Mouse (Mus musculus) frontal cortex, adult (tissue): ENCODE data around the gene Efcc1.

Experiments used
- ATAC-seq: cut with Nextera tagmentation; 2 replicates; pipeline ENCODE4 v1.9.2; 2017; ENCODE audit warnings: mild to moderate bottlenecking, moderate library complexity, mixed read lengths; ENCODE audit not compliant: low TSS enrichment

The Efcc1 gene

GRCm38 (mm10) chr6:87730591-87731462 is at the start of gene Efcc1:
TSS of gene Efcc1 (plus strand) at chr6:87730869.
- ATAC-seq: peak; percentile 82

DNA sequence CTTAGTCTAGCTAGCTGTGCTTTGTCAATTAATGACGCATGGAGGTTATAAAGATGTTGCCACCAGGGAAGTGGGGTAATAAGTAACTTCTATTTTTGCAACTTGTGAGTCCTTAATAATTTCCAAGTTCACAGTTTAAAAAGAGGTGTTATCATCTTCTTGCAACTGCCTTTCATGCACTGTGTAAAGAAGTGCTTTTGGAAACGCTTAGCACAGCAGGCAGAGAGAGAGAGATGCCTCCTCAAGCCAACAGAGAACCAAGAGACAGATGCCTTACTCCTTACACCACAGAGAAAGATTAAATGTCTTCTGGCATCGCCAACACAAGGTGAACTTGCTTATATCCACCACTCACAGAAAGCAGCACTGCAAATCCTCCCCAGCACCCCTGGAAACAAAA is 34.7 kb upstream of the Efcc1 start:
- peak; percentile 64 for ATAC-seq

DNA sequence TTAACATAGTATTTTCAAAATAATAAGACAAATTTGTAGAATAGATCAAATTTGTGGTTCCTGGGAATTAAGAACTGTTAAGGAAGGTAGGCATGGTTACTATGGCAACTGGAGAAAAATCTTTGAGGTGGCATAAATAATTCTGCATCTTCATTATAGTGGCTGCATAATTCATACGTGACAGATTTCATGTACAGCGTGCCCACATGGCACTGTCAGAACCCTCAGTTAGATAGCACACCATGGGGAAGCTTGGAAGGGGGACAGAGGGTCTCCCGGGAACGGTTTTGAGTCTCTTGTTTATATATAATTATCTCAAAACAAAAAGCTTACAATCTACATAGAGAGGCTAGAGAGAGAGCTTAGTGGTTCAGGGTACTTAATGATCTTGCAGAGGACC is 34.1 kb upstream of the Efcc1 start:
- ATAC-seq: no peak

DNA sequence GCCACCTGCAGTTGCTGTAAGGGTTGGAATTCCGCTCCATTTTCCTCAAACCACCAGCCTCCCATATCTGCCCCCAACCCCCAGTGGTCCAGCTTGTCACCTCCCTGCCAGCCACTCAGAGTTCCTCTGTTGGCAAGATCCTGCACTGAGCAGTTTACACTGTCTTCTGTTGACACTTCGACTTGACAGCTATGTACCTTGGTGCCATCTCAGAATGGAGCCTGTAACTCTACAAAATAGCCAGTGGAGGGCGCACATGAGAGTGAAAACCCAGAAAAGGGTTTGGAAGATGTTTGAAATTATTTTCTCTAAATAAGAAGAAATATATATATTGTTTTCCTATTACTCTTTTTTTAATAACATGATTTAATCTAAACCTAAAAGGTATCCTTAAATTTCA is 24.4 kb upstream of the Efcc1 start:
- ATAC-seq: no peak

DNA sequence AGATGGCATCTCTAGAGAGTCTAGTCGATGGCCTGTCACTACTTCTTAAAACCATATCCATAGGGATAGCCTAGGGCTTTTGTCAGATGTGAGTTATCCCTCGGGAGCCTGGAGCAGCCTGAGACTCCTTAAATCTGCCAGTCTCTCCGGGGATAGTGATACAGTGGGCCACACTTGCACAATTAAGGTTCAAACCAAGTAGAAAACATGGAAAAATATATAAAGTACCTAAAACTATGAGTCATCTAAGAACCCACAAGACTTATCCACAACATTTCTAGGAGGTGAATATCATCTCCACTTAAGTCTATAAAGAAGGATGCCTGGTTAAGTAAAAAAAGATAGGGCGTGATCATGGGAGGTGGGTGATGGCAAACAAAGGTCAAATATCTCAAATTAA is 18.4 kb upstream of the Efcc1 start:
- no peak for ATAC-seq

DNA sequence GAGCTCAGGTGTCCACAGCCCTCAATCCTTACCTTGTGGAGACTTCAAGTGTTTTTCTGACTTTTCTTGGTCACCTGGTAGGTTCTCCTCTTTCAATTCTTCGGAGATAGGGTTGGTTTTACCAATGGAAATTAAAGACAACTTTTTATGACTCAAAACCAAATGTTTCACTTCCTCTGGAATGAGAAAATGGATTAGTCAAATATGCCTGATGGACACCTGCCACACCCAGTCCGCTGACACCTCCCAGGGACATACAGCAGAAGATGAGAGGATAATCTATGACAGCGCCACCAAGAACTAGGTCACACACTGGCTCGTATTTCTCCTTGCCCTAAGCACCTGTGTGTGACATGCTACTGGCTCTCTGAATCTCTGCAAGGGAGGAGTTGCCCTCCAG is 16.6 kb upstream of the Efcc1 start:
- no peak for ATAC-seq

GRCm38 (mm10) chr6:87722631-87723030 is 8.0 kb upstream of the Efcc1 start:
- ATAC-seq: no peak

DNA sequence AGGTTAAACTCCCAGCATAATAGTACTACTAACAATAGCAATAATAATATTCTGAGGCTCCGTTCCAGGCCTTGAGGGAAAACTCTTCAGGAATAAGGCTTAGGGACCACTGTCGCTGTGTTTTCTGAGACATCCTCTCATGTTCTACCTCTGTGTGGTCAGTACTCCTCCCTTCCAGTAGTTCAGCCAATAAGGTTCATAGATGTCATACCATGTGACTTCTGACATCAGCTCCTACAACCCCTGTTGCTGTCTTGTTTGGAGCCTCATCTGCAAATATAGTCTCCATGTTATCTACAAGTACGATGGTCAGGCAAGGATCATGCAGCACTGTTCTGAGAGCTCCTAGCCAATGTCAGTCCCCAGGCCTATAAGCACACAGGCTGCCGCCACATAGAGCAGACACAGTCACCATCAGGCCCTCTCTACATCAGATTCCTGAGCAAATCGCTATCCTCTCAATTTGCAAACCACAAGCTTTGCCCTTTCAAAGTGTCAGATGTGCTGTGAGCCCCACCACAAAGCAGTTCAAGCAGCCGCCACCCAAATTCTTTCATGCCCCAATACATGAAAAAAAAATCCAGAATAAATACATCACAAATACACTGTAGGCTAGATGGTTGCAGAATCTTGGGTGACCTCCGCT is 5.3 kb upstream of the Efcc1 start:
- no peak for ATAC-seq

DNA sequence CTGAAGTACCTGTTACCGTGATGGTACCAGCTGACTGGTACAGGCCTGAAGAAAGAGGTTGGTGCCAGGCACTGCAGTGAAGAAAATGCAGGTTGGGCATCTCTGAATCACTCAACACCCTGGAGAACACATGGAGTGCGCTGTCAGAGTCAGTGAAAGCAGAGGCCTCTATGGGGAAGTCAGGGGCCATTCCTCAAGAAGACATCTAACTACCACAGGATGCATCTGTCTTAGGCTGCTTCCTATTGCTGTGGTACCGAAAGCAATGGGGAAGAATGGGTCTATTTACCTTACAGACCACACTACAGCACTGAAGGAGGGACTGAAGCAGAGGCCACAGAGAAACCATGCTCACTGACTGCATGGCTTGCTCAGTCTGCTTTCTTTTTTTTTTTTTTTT is 2.6 kb upstream of the Efcc1 start:
- no peak for ATAC-seq

DNA sequence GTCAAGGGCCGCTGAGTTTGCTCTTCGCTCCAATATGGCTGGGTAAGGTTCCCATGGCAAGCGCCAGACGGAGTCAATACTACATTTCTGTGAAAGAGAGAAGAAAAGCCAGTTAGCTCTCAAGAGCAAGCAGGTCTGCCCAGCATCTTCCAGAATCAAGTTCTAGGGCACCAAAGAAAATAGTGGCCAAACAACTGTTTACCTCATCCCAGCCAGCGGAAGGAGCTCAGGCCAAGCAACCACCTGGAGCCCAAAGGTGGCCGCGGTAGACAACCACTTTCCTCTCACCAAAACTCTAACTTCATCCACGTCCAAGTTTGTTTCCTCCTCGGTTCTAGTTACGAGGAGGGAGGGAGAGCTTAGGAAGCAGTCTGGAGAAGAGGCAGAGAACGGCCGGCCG is 528 bp upstream of the Efcc1 start:
- ATAC-seq: no peak

DNA sequence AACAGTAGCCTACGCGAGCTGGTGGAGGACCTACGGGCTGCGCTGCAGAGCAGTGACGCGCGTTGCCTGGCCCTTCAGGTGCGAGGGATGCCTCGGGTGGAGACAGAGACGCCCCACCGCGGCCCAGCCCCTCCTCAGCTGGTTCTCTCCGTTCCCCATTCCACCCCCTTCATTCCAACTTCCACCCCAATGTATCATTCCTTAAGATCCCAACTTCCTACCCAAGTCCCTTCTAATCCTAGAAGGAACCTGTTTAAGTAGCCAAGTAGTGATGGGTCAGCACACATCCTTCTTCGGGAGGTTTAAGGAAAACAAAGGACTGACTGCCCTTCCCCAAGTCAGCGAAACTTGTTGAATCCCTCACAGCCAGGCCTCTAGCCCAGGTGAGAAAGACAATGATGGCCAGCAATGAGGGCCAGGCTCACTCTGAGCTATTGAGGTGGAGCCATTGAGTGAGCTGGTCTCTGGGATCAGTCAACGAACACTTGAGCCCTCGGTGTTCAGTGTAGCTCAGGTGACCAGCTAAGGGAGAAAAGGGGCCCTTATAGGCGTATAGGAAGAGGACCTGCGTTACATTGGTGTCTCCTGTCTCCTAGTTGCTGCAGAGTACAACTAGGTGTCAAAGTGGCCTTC is 910 bp downstream of the Efcc1 start:
- no peak; the same call in 1 of the 2 replicates for ATAC-seq

GRCm38 (mm10) chr6:87732151-87733011 is 1.7 kb downstream of the Efcc1 start:
- no peak for ATAC-seq

- no peak for ATAC-seq
Measured at GRCm38 (mm10) chr6:87733131-87733930, 2.7 kb downstream of the Efcc1 start.

DNA sequence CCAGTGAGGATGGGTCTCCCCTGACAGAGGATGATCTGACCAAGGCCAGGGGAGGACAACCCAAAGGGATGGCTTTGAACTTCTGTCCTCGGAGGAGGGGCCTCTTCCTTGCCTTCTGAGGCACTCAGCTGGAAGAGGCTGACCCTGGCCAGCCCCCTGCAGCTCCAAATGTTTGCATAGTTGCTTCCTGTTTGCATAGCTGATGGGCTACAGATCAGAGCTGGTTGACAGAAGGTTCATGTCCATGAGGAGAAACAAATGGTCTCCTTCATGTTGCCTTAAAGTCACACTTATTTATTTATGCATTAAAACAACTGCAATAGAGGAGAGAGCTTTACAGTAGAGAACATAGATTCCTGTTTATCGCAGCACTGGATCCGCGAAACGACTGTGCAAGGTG is 3.5 kb downstream of the Efcc1 start:
- ATAC-seq: no peak

DNA sequence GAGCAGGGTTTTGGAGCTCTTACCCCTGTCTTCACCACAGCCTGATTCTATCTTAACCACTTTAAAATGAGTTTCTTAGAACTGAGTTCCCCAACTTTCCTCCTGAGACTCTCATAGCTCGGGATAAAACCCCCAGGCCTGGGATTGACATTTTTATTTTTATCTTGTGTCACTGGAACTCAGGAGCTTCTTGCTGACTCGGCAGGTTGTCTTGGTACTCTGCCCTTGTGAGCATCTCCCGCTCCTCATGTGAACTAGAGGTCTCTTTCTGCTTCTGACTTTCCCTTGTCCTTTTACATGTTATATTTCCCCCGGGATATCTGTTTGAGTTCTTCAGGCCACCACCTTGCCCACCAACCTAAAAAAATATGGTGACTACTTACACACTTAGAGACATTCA is 6.3 kb downstream of the Efcc1 start:
- no peak for ATAC-seq

DNA sequence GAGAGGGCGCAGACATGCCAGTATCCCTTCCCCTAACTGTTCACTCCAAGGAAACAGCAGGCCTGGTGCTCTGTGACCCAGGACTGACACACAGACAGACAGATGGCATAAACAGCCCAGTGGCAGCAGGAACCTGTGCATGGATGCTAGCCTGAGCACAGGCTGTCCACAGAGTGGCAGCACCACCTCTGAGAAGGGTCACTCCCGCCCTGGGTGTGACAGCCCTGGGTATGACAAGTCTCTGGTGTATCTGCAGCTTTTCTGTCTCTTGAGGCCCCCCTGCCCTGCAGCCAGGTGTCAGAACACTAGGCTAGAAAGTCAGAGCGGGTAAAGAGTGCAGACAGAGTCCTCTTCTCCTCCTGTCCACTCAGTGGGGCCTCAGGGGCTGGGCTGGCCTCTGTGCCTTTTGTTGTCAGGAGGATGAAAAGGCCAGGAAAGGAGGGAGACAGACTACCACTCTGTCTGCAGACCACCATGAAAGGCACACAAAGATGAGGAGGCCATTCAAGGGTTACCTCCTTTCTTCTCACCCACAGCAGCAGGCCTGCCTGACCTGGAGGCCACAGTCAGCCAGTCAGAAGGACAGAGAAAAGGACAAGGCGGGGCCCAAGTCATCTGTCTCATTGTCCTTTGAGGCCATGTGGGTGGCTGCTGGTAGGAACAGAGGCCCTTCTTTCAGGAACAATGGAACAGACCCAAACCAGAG is 7.4 kb downstream of the Efcc1 start:
- ATAC-seq: no peak

GRCm38 (mm10) chr6:87739898-87740297 is 9.2 kb downstream of the Efcc1 start:
- ATAC-seq: no peak

DNA sequence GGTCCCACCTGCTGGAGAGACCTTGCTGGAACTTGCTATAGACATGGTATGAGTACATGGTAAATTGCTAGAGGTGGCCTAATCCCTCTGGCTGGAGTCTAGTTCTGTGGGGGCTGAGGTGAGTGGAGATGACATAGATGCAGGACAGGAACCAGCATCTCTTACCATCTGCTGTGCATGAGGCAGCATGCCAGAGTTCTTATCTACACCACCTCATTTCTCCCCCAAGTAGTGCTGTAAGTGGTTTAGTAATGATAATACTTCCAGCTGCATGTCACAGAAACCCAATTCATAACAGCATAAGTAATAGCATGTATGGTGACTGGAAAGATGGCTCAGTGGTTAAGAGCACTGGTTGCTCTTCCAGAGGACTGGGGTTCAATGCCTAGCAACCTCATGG is 9.8 kb downstream of the Efcc1 start:
- ATAC-seq: no peak

- ATAC-seq: no peak
Measured at GRCm38 (mm10) chr6:87741978-87742377, 11.3 kb downstream of the Efcc1 start.

DNA sequence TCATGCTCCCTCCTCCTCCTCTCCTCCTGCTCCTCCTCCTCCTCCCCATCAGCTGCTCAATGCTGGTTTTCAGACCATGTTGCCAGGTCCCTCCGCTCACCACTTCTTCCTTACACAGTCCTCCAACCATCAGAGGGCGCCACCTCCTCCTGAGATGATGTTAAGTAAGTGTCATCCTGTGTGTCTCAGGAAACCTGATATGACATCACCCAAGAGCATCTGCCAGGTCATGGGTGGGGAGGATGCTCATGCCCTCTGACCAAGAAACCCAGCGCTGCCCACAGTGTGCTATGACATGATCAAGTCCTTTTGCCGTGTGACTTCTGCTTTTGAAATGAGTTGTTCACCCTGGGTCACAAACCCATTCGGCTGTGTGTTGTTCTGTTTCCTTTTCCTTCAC is 12.1 kb downstream of the Efcc1 start:
- no peak for ATAC-seq

DNA sequence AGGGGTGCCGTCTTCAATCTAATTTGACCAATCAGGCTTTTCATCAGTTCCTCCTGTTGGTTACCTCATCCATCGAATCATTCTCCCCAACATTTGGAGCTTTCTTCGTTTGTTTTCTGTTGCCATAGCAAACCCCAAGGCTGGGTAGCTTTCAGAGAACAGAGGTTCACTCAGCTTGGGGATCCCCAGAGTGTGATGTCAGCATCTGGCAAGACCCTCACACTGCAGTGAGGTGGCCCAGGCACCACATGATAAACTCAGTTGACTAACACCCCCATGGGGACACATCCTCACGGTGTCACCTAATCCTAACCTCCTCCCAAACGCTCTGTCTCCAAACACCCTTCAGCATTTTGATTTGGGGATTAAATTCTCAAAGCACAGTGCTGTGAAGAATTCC is 12.6 kb downstream of the Efcc1 start:
- no peak for ATAC-seq
